Mouse (Mus musculus) G1E (cell line): Measurements from ENCODE around the gene Olfr734. TPM values are rescaled to one million over a fixed set of nuclear protein-coding genes. Genes with fewer than 3 reads are reported as not detected.
A peak's percentile ranks its signal among the peaks of the same experiment; 100 is the strongest.

Experiments
- ATAC-seq: 2 replicates; pipeline ENCODE4 v1.8.0; 2016; ENCODE audit warnings: mild to moderate bottlenecking; ENCODE audit not compliant: insufficient number of reproducible peaks, poor library complexity, low FRiP score, severe bottlenecking; ENCODE audit errors: extremely low read depth
- DNase-seq: peaks from one replicate; pipeline ENCODE4 v3.0.0; 2012; ENCODE audit warnings: low spot score
- H3K27me3 ChIP-seq: 2 replicates; pipeline ENCODE4 v1.6.1; 2012; ENCODE audit warnings: mild to moderate bottlenecking, low read length, inconsistent platforms; ENCODE audit not compliant: insufficient read depth
- H3K36me3 ChIP-seq: replicated peaks from 2 replicates; pipeline ENCODE3; 2012; ENCODE audit warnings: mild to moderate bottlenecking, inconsistent platforms
- H3K4me1 ChIP-seq: 2 replicates; pipeline ENCODE4 v1.6.1; 2012; ENCODE audit warnings: low read depth, low read length, inconsistent platforms, mixed read lengths; ENCODE audit not compliant: insufficient read depth
- H3K4me3 ChIP-seq: 2 replicates; pipeline ENCODE4 v1.5.1; 2012; ENCODE audit warnings: low read depth, mild to moderate bottlenecking, inconsistent platforms, low read length, moderate library complexity, mixed read lengths
- H3K9me3 ChIP-seq: replicated peaks from 2 replicates; pipeline ENCODE4 v1.6.1; 2012; ENCODE audit warnings: inconsistent platforms
- CTCF ChIP-seq: IDR thresholded peaks from 2 replicates; pipeline ENCODE4 v1.5.1; 2012; ENCODE audit warnings: low read depth, low read length, inconsistent platforms, mixed read lengths
- GATA1 ChIP-seq: IDR thresholded peaks from 2 replicates; pipeline ENCODE4 v1.6.1; 2012; ENCODE audit warnings: borderline replicate concordance, low read length, inconsistent platforms, mixed read lengths
- GATA2 ChIP-seq: IDR thresholded peaks from 2 replicates; pipeline ENCODE4 v1.6.1; 2012; ENCODE audit warnings: low read depth, low read length, inconsistent platforms, borderline replicate concordance
- POLR2AphosphoS5 ChIP-seq: IDR thresholded peaks from 2 replicates; pipeline ENCODE4 v1.6.1; 2012; ENCODE audit warnings: low read depth, low read length, inconsistent platforms; ENCODE audit not compliant: insufficient replicate concordance
- TAL1 ChIP-seq: conservative IDR thresholded peaks from 2 replicates; pipeline ENCODE4 v1.6.1; 2012; ENCODE audit warnings: low read depth, low read length, inconsistent platforms, mixed read lengths
- polyA plus RNA-seq: library from polyadenylated mRNA; stranded (reverse); fragments of >175 nt; gene quantifications from 2 replicates; pipeline ENCODE4 v1.2.3, GENCODE M21; 2012
- total RNA-seq, 2 experiments: library from RNA; stranded (forward) in 1 of 2; stranded (reverse) in 1 of 2; fragments of 200-1000 nt in 1 of 2; fragments of >200 nt in 1 of 2; fragmentation: Nextera tagmentation in 1 of 2; gene quantifications; 2 replicates each; pipeline ENCODE4 v1.2.3; 2014 to 2017

Gene Olfr734
- total RNA-seq (2014; fragmentation: Nextera tagmentation), result not detected in 2 replicates
- 0.06 and 0.16 TPM in 2 replicates for total RNA-seq (2017)
- not detected in 2 replicates for polyA plus RNA-seq

DNA sequence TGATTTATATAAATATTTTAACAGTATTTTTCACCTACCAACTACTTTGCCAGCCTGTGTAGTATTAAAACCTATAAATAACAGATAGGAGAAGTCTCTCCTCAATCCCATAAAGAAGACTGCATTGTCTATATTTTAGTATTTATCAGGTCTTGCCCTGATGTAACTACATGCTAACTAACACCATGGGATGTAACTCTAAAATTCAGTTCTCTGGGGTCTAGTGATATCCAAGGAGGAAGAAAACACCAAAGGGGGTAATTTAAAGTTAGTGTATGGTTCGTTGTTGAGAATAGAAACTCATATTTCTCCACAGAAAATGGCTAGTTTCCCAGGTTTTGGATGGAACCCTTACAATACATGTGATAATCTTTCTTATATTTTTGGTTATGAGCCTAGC is at the start of gene Olfr734:
Gene Olfr734, minus strand, starts transcription at position 101 of the 400 bp plus-strand sequence.
- Histone ChIP-seq H3K27me3 (no peaks in the 10 kb centered on the region), H3K4me1 (no peaks in the 10 kb centered on the region), H3K4me3 (no peak within 1 kb of the TSS), H3K36me3 (no peaks in the 10 kb centered on the region), H3K9me3 (no peaks in the 10 kb centered on the region)
- ATAC-seq, result no peak
- no peak for DNase-seq
- no peak for TF ChIP-seq POLR2AphosphoS5

DNA sequence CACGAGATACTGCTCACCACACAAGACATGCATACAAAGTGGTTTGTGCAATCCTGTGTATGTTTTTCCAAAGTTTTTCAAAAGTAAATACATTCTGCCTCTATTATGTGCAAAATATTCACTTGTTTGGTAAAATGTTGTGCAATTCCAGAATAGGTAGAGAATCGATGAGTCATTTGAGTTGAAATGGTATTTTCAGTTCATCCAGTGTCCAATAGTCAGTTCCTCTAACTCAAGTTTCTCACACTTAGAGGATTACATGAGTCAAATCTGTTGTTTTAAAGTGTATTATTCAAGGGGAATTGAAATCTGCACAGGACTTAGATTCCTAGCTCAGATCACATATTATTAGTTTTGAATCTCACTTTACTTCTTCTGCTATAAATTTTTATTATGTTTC is 37.0 kb upstream of the Olfr734 start:
- TF ChIP-seq GATA1 (no peak), CTCF (no peak), GATA2 (no peak), TAL1 (no peak), POLR2AphosphoS5 (no peak)
- Histone ChIP-seq H3K9me3 (no peaks in the 10 kb centered on the region), H3K36me3 (no peaks in the 10 kb centered on the region), H3K27me3 (no peaks in the 10 kb centered on the region), H3K4me1 (no peaks in the 10 kb centered on the region), H3K4me3 (no peak overlapping the region)
- ATAC-seq, result no peak
- DNase-seq, result no peak

DNA sequence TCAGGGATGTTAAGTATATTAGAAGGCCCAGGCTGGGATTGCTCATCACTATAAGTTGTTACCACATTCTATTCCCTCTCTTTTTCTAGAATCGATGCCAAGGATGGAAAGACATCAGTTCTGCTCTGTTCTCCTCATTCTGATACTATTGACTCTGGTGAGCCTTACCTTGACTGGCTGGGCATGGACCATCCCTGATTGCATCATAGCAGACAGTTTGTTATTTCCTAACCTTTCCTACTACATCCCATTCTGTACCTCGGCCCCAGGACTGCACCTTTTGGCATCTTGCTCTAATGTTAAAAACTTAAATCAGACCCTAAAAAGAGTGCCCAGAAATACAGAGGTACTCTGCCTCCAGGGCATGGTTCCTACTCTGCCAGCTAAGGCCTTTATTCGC is 33.9 kb upstream of the Olfr734 start:
- Histone ChIP-seq H3K36me3 (no peaks in the 10 kb centered on the region), H3K9me3 (no peaks in the 10 kb centered on the region), H3K27me3 (no peaks in the 10 kb centered on the region), H3K4me1 (no peaks in the 10 kb centered on the region), H3K4me3 (no peak overlapping the region)
- no peak for TF ChIP-seq POLR2AphosphoS5
- DNase-seq (no peak), ATAC-seq (no peak)

DNA sequence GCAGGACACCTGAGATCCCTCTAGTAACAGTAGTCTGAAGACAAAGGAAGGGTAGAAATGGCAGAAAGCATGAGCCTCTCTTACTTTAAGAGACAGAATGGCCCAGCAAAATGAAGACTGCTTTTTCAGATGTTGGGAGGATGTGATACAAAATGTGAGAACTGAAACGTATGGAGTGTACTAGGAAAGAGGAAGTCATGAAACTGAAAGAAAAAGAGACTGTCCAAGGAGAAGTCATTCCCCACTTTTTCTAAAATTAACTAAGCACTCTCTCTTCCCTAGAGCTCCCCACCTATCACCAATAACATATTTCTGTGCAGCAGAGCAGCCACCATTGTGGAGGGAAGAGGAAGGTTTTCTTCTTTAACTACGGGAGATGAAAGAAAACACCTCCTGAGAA is 31.0 kb upstream of the Olfr734 start, which contains the start of gene Tlr11:
Gene Tlr11, plus strand, starts transcription at position 322 of the 400 bp plus-strand sequence.
- Histone ChIP-seq H3K27me3 (no peaks in the 10 kb centered on the region), H3K36me3 (no peaks in the 10 kb centered on the region), H3K4me3 (no peak within 1 kb of the TSS), H3K4me1 (no peaks in the 10 kb centered on the region), H3K9me3 (no peaks in the 10 kb centered on the region)
- TF ChIP-seq GATA1, result no peak
- no peak for TF ChIP-seq POLR2AphosphoS5
- TF ChIP-seq TAL1, result no peak
- no peak for TF ChIP-seq CTCF
- TF ChIP-seq GATA2, result no peak
- DNase-seq (no peak), ATAC-seq (no peak)

DNA sequence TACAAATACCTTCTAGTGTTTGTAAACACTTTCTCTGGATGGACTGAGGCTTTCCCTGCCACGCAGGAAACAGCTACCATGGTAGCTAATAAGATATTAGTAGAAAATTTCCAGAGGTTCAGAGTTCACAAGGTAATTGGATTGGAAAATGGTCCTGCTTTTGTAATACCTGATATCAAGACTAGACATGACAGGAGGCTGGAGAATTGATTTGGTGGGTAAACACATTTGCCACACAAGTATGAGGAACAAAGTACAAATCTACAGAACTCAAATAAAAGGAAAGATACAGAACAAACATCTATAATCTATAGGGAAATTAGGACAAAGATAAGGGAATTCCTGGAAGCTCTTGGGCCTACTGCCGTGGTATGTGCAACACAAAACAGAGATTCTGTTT is 30.2 kb upstream of the Olfr734 start:
- ATAC-seq (no peak), DNase-seq (no peak)
- Histone ChIP-seq H3K27me3 (no peaks in the 10 kb centered on the region), H3K9me3 (no peaks in the 10 kb centered on the region), H3K4me1 (no peaks in the 10 kb centered on the region), H3K4me3 (no peak overlapping the region), H3K36me3 (no peaks in the 10 kb centered on the region)
- no peak for TF ChIP-seq CTCF

DNA sequence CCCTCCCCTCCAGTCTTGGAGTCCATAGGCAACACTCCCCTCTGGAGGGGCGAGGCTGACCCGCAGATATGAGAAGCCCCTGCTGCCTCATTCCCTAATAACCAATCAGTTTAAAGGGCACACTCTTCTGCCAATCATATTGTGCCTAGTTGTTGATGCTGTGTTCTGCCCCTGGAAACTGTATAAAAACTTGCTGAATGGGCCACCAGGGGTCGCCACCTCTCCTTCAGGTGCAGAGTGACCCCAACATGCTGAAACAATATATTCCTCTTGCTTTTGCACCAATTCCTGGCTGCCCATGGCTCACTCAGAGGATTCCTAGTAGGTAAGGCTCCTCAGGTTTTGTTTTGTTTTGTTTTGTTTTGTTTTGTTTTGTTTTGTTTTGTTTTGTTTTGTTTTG is 25.9 kb upstream of the Olfr734 start:
- TF ChIP-seq CTCF (peak; percentile 30; the same call in 1 of the 2 replicates), TAL1 (no peak)
- no peak overlapping the region for H3K4me3 ChIP-seq
- H3K27me3 ChIP-seq, result no peaks in the 10 kb centered on the region
- DNase-seq, result no peak
- H3K4me1 ChIP-seq, result no peaks in the 10 kb centered on the region
- no peaks in the 10 kb centered on the region for H3K9me3 ChIP-seq
- H3K36me3 ChIP-seq, result no peaks in the 10 kb centered on the region
- ATAC-seq, result no peak

DNA sequence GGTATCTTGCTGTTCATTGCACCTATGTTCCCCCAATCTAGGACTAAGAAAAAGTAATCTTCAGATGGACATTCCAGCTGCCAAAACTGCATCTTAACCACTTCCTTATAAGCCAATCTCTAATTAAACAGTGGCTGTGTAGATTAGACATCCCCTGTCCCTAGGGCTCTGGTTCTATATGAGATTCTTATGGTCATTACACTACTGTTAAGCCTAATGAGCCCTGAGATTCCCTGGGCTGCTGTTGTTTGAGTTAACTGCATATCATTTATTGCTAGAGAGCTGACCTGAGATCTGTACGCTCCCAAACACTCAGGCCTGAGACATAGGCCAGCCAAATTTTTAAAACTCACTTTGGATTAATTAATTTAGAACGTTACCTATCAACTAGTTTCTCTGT is 22.2 kb upstream of the Olfr734 start, which contains the start of gene Olfr735:
Gene Olfr735, minus strand, starts transcription at position 77 of the 400 bp plus-strand sequence.
- no peak within 1 kb of the TSS for H3K4me3 ChIP-seq
- TF ChIP-seq GATA1, result no peak
- no peak for TF ChIP-seq TAL1
- TF ChIP-seq POLR2AphosphoS5, result no peak
- TF ChIP-seq GATA2, result no peak
- no peak for TF ChIP-seq CTCF

More for the DNA sequence above, 22.2 kb upstream of the Olfr734 start, which contains the start of gene Olfr735:
- ATAC-seq (no peak), DNase-seq (no peak)
- no peaks in the 10 kb centered on the region for H3K4me1 ChIP-seq
- no peaks in the 10 kb centered on the region for H3K27me3 ChIP-seq
- no peaks in the 10 kb centered on the region for H3K36me3 ChIP-seq
- no peaks in the 10 kb centered on the region for H3K9me3 ChIP-seq
